Mouse (Mus musculus): ENCODE results near the gene Gm8024. TPM values are rescaled to one million over a fixed set of nuclear protein-coding genes. Genes with fewer than 3 reads are reported as not detected.

The Gm8024 gene
- polyA plus RNA-seq (2012; rRNA removed): not detected in 2 replicates

DNA sequence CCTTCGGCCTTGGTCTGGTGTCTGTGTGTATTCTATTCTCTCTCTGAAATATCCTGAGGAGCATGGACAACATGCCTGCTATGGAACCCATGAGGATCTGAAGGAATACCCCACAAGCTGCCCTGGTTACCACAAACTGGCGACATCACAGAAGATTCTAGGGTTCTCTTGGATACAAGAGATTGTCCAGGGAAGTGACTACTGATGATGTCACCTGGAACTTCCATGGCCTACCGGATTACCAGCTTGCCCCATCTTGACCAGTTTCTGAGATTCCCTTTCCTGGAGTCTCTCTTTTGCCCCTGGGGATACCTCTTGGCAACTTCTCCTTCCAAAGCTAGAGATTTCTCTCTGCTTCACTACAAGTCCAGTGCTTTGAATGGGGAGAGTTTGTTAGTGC, at the start of gene Gm8024:
Gene Gm8024, minus strand, starts transcription at position 101 of the 400 bp plus-strand sequence.

DNA sequence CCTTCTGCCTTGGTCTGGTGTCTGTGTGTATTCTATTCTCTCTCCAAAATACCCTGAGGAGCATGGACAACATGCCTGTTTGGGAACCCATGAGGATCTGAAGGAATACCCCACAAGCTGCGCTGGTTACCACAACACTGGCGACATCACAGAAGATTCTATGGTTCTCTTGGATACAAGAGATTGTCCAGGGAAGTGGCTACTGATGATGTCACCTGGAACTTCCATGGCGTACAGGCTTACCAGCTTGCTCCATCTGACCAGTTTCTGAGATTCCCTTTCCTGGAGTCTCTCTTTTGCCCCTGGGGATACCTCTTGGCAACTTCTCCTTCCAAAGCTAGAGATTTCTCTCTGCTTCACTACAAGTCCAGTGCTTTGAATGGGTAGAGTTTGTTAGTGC, 21.8 kb downstream of the Gm8024 start, which contains the start of gene Gm8020:
Gene Gm8020, minus strand, starts transcription at position 101 of the 400 bp plus-strand sequence.

Other genes starting within 250 kb of the Gm8024 start
- not detected in 2 replicates for gene Gm9611, start 226.9 kb downstream of the Gm8024 start, polyA plus RNA-seq (2012; rRNA removed)
- gene Gm7995, start 214.1 kb downstream of the Gm8024 start, polyA plus RNA-seq (2012; rRNA removed): not detected in 2 replicates
- not detected in 2 replicates for gene Gm8005, start 84.6 kb downstream of the Gm8024 start, polyA plus RNA-seq (2012; rRNA removed)
- gene Gm8011, start 60.4 kb downstream of the Gm8024 start, polyA plus RNA-seq (2012; rRNA removed): not detected in 2 replicates
- not detected in 2 replicates for gene Gm8020, start 21.9 kb downstream of the Gm8024 start, polyA plus RNA-seq (2012; rRNA removed)
- not detected in 2 replicates for gene Gm17124, start 75.6 kb upstream of the Gm8024 start, polyA plus RNA-seq (2012; rRNA removed)
- gene Gm3633, start 117.6 kb upstream of the Gm8024 start, polyA plus RNA-seq (2012; rRNA removed): not detected in 2 replicates
- gene Gm10378, start 131.7 kb upstream of the Gm8024 start, polyA plus RNA-seq (2012; rRNA removed): not detected in 2 replicates
- gene Gm3015, start 244.5 kb upstream of the Gm8024 start, polyA plus RNA-seq (2012; rRNA removed): not detected in 2 replicates

Measured in central nervous system, embryonic 11.5 days (tissue).